Comparison of ENCODE assay signal across 8 mouse cellular contexts in the genomic region with DNA sequence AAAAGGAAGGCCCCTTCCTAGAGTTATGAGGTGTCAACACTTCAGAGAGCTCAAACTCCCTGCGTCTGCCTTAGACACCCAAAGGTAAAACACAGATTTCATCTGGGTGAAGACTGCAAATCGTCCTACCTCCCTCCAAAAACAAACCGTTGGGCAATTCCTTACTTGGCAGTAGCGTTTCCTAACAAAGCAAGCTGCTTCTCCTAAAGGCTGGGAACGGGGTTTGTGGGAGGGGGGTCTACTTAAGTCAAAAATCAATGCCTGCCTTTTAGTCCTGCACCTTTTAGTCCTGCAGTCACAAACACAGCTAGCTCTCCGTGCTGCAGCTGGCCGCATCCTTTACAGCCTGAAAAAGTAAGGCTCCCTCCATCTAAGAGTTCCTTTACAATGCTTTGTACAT. TPM values are rescaled to one million over a fixed set of nuclear protein-coding genes. Genes with fewer than 3 reads are reported as not detected.
DNase-seq lines count a peak whose midpoint lies in the region; ATAC-seq lines count a peak whose summit lies in the region.

No protein-coding gene starts in this region.

- H3K9me3 ChIP-seq in lung, embryonic 15.5 days = no peaks in the 10 kb centered on the region
- no peaks in the 10 kb centered on the region for H3K9me3 ChIP-seq in forebrain, embryonic 12.5 days
- no peaks in the 10 kb centered on the region for H3K9me3 ChIP-seq in limb, embryonic 13.5 days
- no peaks in the 10 kb centered on the region for H3K9me3 ChIP-seq in stomach, embryonic 14.5 days (ENCODE audit: control insufficient read depth, low read depth, low read length)

- peaks cover 16% of the 10 kb centered on the region; the same call in 1 of the 2 replicates for H3K4me1 ChIP-seq in lung, embryonic 15.5 days
- peaks cover 22% of the 10 kb centered on the region for H3K4me1 ChIP-seq in forebrain, embryonic 12.5 days
- peaks cover 14% of the 10 kb centered on the region for H3K4me1 ChIP-seq in limb, embryonic 13.5 days
- H3K4me1 ChIP-seq in stomach, embryonic 14.5 days (ENCODE audit: control insufficient read depth, insufficient read depth, low read length) = no peaks in the 10 kb centered on the region; the same call in 1 of the 2 replicates

- peak overlapping the region; percentile 77 for H3K4me3 ChIP-seq in lung, embryonic 15.5 days
- peak overlapping the region; percentile 76 for H3K4me3 ChIP-seq in forebrain, embryonic 12.5 days (replicated peaks)
- H3K4me3 ChIP-seq in limb, embryonic 13.5 days = peak overlapping the region; percentile 74
- H3K4me3 ChIP-seq in stomach, embryonic 14.5 days (ENCODE audit: low read depth, low read length) = peak overlapping the region; percentile 73

- H3K9ac ChIP-seq in lung, embryonic 15.5 days = peak overlapping the region; percentile 67
- peak overlapping the region; percentile 86 for H3K9ac ChIP-seq in forebrain, embryonic 12.5 days
- peak overlapping the region; percentile 90 for H3K9ac ChIP-seq in limb, embryonic 13.5 days
- peak overlapping the region; percentile 81 for H3K9ac ChIP-seq in stomach, embryonic 14.5 days (replicated peaks; ENCODE audit: low read depth, low read length)

- intact Hi-C loops in left cerebral cortex, postnatal 4 days (cut with DNase I) = no loop called here

- no peak overlapping the region for H3K27ac ChIP-seq in lung, embryonic 15.5 days
- H3K27ac ChIP-seq in forebrain, embryonic 12.5 days = peak overlapping the region; percentile 70; the same call in 1 of the 2 replicates
- 0 out of 2 replicates have a peak overlapping the region, but pooled peaks have one; percentile 28 for H3K27ac ChIP-seq in limb, embryonic 13.5 days
- peak overlapping the region; percentile 44 for H3K27ac ChIP-seq in stomach, embryonic 14.5 days (ENCODE audit: low read length)

- ATAC-seq in lung, embryonic 15.5 days (ENCODE audit: borderline replicate concordance, extremely low read depth, low FRiP score, low TSS enrichment) = no peak
- peak; percentile 12; the same call in 1 of the 2 replicates for ATAC-seq in forebrain, embryonic 12.5 days (ENCODE audit: low FRiP score)
- ATAC-seq in limb, embryonic 13.5 days (ENCODE audit: low FRiP score, low read depth) = no peak
- ATAC-seq in stomach, embryonic 14.5 days (ENCODE audit: insufficient number of reproducible peaks, insufficient read depth, low FRiP score, low read depth) = no peak

- no peak for DNase-seq in lung, postnatal 36 days
- no peak for DNase-seq in left cerebral cortex, postnatal 4 days
- no peak for DNase-seq in urinary bladder, postnatal 25 days (ENCODE audit: low spot score)
- no peak for DNase-seq in thymus, postnatal 0 days (ENCODE audit: low spot score)

- no peaks in the 10 kb centered on the region for H3K27me3 ChIP-seq in lung, embryonic 15.5 days
- H3K27me3 ChIP-seq in forebrain, embryonic 12.5 days = no peaks in the 10 kb centered on the region
- H3K27me3 ChIP-seq in limb, embryonic 13.5 days = 0 out of 2 replicates have a peak, but pooled peaks cover 4% of the 10 kb centered on the region
- H3K27me3 ChIP-seq in stomach, embryonic 14.5 days (ENCODE audit: control insufficient read depth, insufficient read depth, low read length) = no peaks in the 10 kb centered on the region

- H3K36me3 ChIP-seq in lung, embryonic 15.5 days = no peaks in the 10 kb centered on the region
- 0 out of 2 replicates have a peak, but pooled peaks cover 5% of the 10 kb centered on the region for H3K36me3 ChIP-seq in forebrain, embryonic 12.5 days (replicated peaks)
- 0 out of 2 replicates have a peak, but pooled peaks cover 3% of the 10 kb centered on the region for H3K36me3 ChIP-seq in limb, embryonic 13.5 days
- no peaks in the 10 kb centered on the region for H3K36me3 ChIP-seq in stomach, embryonic 14.5 days (ENCODE audit: control insufficient read depth, insufficient read depth, low read length)

- peak overlapping the region; percentile 92 for H3K4me2 ChIP-seq in lung, embryonic 15.5 days
- H3K4me2 ChIP-seq in forebrain, embryonic 12.5 days = peak overlapping the region; percentile 77
- H3K4me2 ChIP-seq in limb, embryonic 13.5 days (replicated peaks) = peak overlapping the region; percentile 85
- peak overlapping the region; percentile 79 for H3K4me2 ChIP-seq in stomach, embryonic 14.5 days (replicated peaks; ENCODE audit: low read depth, low read length)

- 9% methylated on average over 7 of the region's 7 CpGs for WGBS in lung, embryonic 15.5 days
- 7% methylated on average over 7 of the region's 7 CpGs for WGBS in forebrain, embryonic 12.5 days
- 5% methylated on average over 7 of the region's 7 CpGs for WGBS in limb, embryonic 13.5 days
- 15% methylated on average over 7 of the region's 7 CpGs for WGBS in stomach, embryonic 14.5 days

RNA-seq across cellular contexts. Expression of gene B3galnt1, which starts 0.9 kb away (rescaled TPM):
- 32.9 and 35.0 TPM in 2 replicates for polyA plus RNA-seq in lung, embryonic 15.5 days (2015; fragmentation: Nextera tagmentation; extraction: Ambion mirVana)
- 40.6 and 43.8 TPM in 2 replicates for polyA plus RNA-seq in forebrain, embryonic 12.5 days (2016; fragmentation: Nextera tagmentation; extraction: Ambion mirVana)
- polyA plus RNA-seq in limb, embryonic 13.5 days (2015; fragmentation: Nextera tagmentation; extraction: Ambion mirVana) = 51.3 and 51.5 TPM in 2 replicates
- 42.7 and 43.1 TPM in 2 replicates for polyA plus RNA-seq in stomach, embryonic 14.5 days (2014; fragmentation: Nextera tagmentation; extraction: Ambion mirVana)
- total RNA-seq in left cerebral cortex, postnatal 4 days (2021) = 10 to 100 TPM; 54.3 to 58.8 TPM
- 9.3 and 9.9 TPM in 2 replicates for polyA plus RNA-seq in thymus, postnatal 0 days (2015; fragmentation: Nextera tagmentation; extraction: Ambion mirVana)
